In genomic region chr1:37060856-37061255, GRCm38 (mm10) we compare ENCODE assay signal across 33 mouse cellular contexts. TPM values are rescaled to one million over a fixed set of nuclear protein-coding genes. Genes with fewer than 3 reads are reported as not detected.
DNase-seq lines count a peak whose midpoint lies in the region; ATAC-seq and TF ChIP-seq lines count a peak whose summit lies in the region.
"Had no signal": no experiment of that assay in that cellular context is flagged by ENCODE, and none has a peak within 500 bp of the region (broad histone marks: within the 10 kb centered on the region; RNA-seq: fewer than 3 reads in every experiment).

No protein-coding gene starts in this region.

- ATAC-seq in forebrain, embryonic 15.5 days (replicated peaks): no peak
- ATAC-seq in intestine, embryonic 14.5 days (replicated peaks; ENCODE audit: low FRiP score, low TSS enrichment, low read depth): no peak
- no peak for ATAC-seq in intestine, postnatal 0 days
- no peak; the same call in 1 of the 2 replicates for ATAC-seq in intestine, embryonic 15.5 days
- ATAC-seq in monocyte, adult 5-6 weeks (replicated peaks; ENCODE audit: insufficient number of reproducible peaks, low FRiP score, low TSS enrichment, poor library complexity, severe bottlenecking): no peak
- ATAC-seq: liver, embryonic 12.5 days; lung, postnatal 0 days had no signal

- WGBS in forebrain, embryonic 15.5 days: 60% methylated on average over 5 of the region's 5 CpGs
- whole genome bisulfite sequencing in forebrain, embryonic 10.5 days: 86% methylated on average over 5 of the region's 5 CpGs
- 49% methylated on average over 5 of the region's 5 CpGs for WGBS in intestine, embryonic 14.5 days
- 71% methylated on average over 5 of the region's 5 CpGs for WGBS in intestine, postnatal 0 days
- WGBS in intestine, embryonic 15.5 days: 58% methylated on average over 5 of the region's 5 CpGs

- H3K4me1 ChIP-seq in forebrain, embryonic 15.5 days: peaks cover 11% of the 10 kb centered on the region
- H3K4me1 ChIP-seq in forebrain, embryonic 10.5 days: no peaks in the 10 kb centered on the region
- H3K4me1 ChIP-seq in intestine, embryonic 14.5 days (replicated peaks; ENCODE audit: control insufficient read depth, insufficient read depth, low read length): 0 out of 2 replicates have a peak, but pooled peaks cover 2% of the 10 kb centered on the region
- H3K4me1 ChIP-seq in intestine, postnatal 0 days (replicated peaks; ENCODE audit: control insufficient read depth, insufficient read depth, low read length): no peaks in the 10 kb centered on the region
- 0 out of 2 replicates have a peak, but pooled peaks cover 2% of the 10 kb centered on the region for H3K4me1 ChIP-seq in intestine, embryonic 15.5 days (replicated peaks)
- H3K4me1 ChIP-seq: heart, embryonic 13.5 days; hindbrain, embryonic 15.5 days; liver, embryonic 12.5 days had no signal

- no peak for TF ChIP-seq CTCF in intestine, postnatal 0 days (IDR thresholded peaks at IDR 0.05; ENCODE audit: low read depth)

- H3K27ac ChIP-seq in forebrain, embryonic 15.5 days (replicated peaks): peak overlapping the region; percentile 37; the same call in 1 of the 2 replicates
- H3K27ac ChIP-seq in forebrain, embryonic 10.5 days: no peak overlapping the region
- peak overlapping the region; percentile 6; the same call in 1 of the 2 replicates for H3K27ac ChIP-seq in intestine, embryonic 14.5 days (ENCODE audit: low read depth)
- H3K27ac ChIP-seq in intestine, postnatal 0 days (ENCODE audit: low read depth, low read length): no peak overlapping the region
- 0 out of 2 replicates have a peak overlapping the region, but pooled peaks have one; percentile 1 for H3K27ac ChIP-seq in intestine, embryonic 15.5 days
- H3K27ac ChIP-seq: embryonic facial prominence, embryonic 13.5 days; heart, adult 2 months; heart, embryonic 13.5 days; hindbrain, embryonic 15.5 days; layer of hippocampus, adult 2 months; left cerebral cortex, adult 2 months; limb, embryonic 13.5 days; liver, embryonic 12.5 days had no signal

- H3K36me3 ChIP-seq in forebrain, embryonic 15.5 days: no peaks in the 10 kb centered on the region
- no peaks in the 10 kb centered on the region for H3K36me3 ChIP-seq in forebrain, embryonic 10.5 days (replicated peaks)
- no peaks in the 10 kb centered on the region for H3K36me3 ChIP-seq in intestine, embryonic 14.5 days (ENCODE audit: control insufficient read depth, insufficient read depth, low read length)
- H3K36me3 ChIP-seq in intestine, postnatal 0 days (ENCODE audit: control insufficient read depth, insufficient read depth): no peaks in the 10 kb centered on the region
- no peaks in the 10 kb centered on the region for H3K36me3 ChIP-seq in intestine, embryonic 15.5 days
- H3K36me3 ChIP-seq: embryonic facial prominence, embryonic 13.5 days; G1E; heart, embryonic 13.5 days; hindbrain, embryonic 15.5 days; limb, embryonic 13.5 days; liver, embryonic 12.5 days had no signal

- no peak overlapping the region for H3K9ac ChIP-seq in forebrain, embryonic 15.5 days (replicated peaks)
- no peak overlapping the region for H3K9ac ChIP-seq in intestine, embryonic 14.5 days (ENCODE audit: low read length)
- no peak overlapping the region for H3K9ac ChIP-seq in intestine, postnatal 0 days (ENCODE audit: low read depth, low read length)
- H3K9ac ChIP-seq in intestine, embryonic 15.5 days: no peak overlapping the region
- H3K9ac ChIP-seq: embryonic facial prominence, embryonic 13.5 days; heart, embryonic 13.5 days; hindbrain, embryonic 15.5 days; limb, embryonic 13.5 days; liver, embryonic 12.5 days had no signal

- no peaks in the 10 kb centered on the region for H3K27me3 ChIP-seq in forebrain, embryonic 15.5 days
- H3K27me3 ChIP-seq in forebrain, embryonic 10.5 days (ENCODE audit: poor library complexity, severe bottlenecking): no peaks in the 10 kb centered on the region
- no peaks in the 10 kb centered on the region for H3K27me3 ChIP-seq in intestine, embryonic 14.5 days (replicated peaks; ENCODE audit: control insufficient read depth, insufficient read depth, low read length)
- H3K27me3 ChIP-seq in intestine, postnatal 0 days (replicated peaks; ENCODE audit: control insufficient read depth, insufficient read depth, low read length): no peaks in the 10 kb centered on the region
- no peaks in the 10 kb centered on the region for H3K27me3 ChIP-seq in intestine, embryonic 15.5 days (replicated peaks)
- H3K27me3 ChIP-seq: embryonic facial prominence, embryonic 13.5 days; heart, embryonic 13.5 days; hindbrain, embryonic 15.5 days; limb, embryonic 13.5 days; liver, embryonic 12.5 days had no signal

- H3K4me2 ChIP-seq in forebrain, embryonic 15.5 days (replicated peaks): no peak overlapping the region
- no peak overlapping the region for H3K4me2 ChIP-seq in intestine, embryonic 14.5 days (ENCODE audit: low read length)
- H3K4me2 ChIP-seq in intestine, postnatal 0 days (replicated peaks; ENCODE audit: low read depth): no peak overlapping the region
- H3K4me2 ChIP-seq in intestine, embryonic 15.5 days (replicated peaks): no peak overlapping the region
- H3K4me2 ChIP-seq: embryonic facial prominence, embryonic 13.5 days; heart, embryonic 13.5 days; hindbrain, embryonic 15.5 days; limb, embryonic 13.5 days; liver, embryonic 12.5 days had no signal

- H3K4me3 ChIP-seq in forebrain, embryonic 15.5 days: no peak overlapping the region
- no peak overlapping the region for H3K4me3 ChIP-seq in forebrain, embryonic 10.5 days
- no peak overlapping the region for H3K4me3 ChIP-seq in intestine, embryonic 14.5 days (ENCODE audit: low read depth, low read length)
- no peak overlapping the region for H3K4me3 ChIP-seq in intestine, postnatal 0 days (ENCODE audit: low read depth, low read length)
- H3K4me3 ChIP-seq in intestine, embryonic 15.5 days (replicated peaks): no peak overlapping the region
- H3K4me3 ChIP-seq: embryonic facial prominence, embryonic 13.5 days; erythroblast, embryonic 14.5 days; heart, adult 2 months; heart, embryonic 13.5 days; hindbrain, embryonic 15.5 days; layer of hippocampus, adult 2 months; left cerebral cortex, adult 2 months; limb, embryonic 13.5 days; liver, embryonic 12.5 days had no signal

- DNase-seq in forebrain, embryonic 10.5 days (ENCODE audit: extremely low spot score, low spot score): no peak
- DNase-seq in intestine, embryonic 14.5 days (ENCODE audit: low spot score): no peak
- peak; percentile 46 for DNase-seq in R1 (ENCODE audit: low read depth, low spot score)
- no peak for DNase-seq in kidney, adult 18-20 months
- DNase-seq: adrenal gland, postnatal 10 days; cerebellum, adult 11 months; cerebellum, adult 9-11 months; embryo, embryonic 11 days; gastrocnemius, postnatal 36 days; heart, adult 2 months; heart, postnatal 10 days; kidney, adult 11 months; kidney, postnatal 36 days; lung, adult 18-20 months; retina, postnatal 1 day; right cerebral cortex, postnatal 14 days; thymus, adult 18-20 months; thymus, postnatal 36 days had no signal

- no peaks in the 10 kb centered on the region for H3K9me3 ChIP-seq in forebrain, embryonic 15.5 days
- H3K9me3 ChIP-seq in forebrain, embryonic 10.5 days: no peaks in the 10 kb centered on the region
- no peaks in the 10 kb centered on the region for H3K9me3 ChIP-seq in intestine, embryonic 14.5 days (ENCODE audit: control insufficient read depth, low read length)
- no peaks in the 10 kb centered on the region for H3K9me3 ChIP-seq in intestine, postnatal 0 days (ENCODE audit: control insufficient read depth)
- H3K9me3 ChIP-seq in intestine, embryonic 15.5 days: no peaks in the 10 kb centered on the region
- H3K9me3 ChIP-seq: embryonic facial prominence, embryonic 13.5 days; G1E; heart, embryonic 13.5 days; hindbrain, embryonic 15.5 days; limb, embryonic 13.5 days; liver, embryonic 12.5 days had no signal

RNA-seq across cellular contexts. Expression of gene Vwa3b, which starts 34.5 kb away (rescaled TPM):
- polyA plus RNA-seq in forebrain, embryonic 15.5 days (2015; fragmentation: Nextera tagmentation; extraction: Ambion mirVana): 1.0 and 1.4 TPM in 2 replicates
- polyA plus RNA-seq in forebrain, embryonic 10.5 days (2016; fragmentation: Nextera tagmentation; extraction: Ambion mirVana): 0.16 TPM in 1 of 2 replicates, not detected in the other
- polyA plus RNA-seq in intestine, embryonic 14.5 days (2014; fragmentation: Nextera tagmentation; extraction: Ambion mirVana): 0.93 and 2.8 TPM in 2 replicates
- polyA plus RNA-seq in intestine, postnatal 0 days (2015; fragmentation: Nextera tagmentation; extraction: Ambion mirVana): 1.1 and 1.2 TPM in 2 replicates
- polyA plus RNA-seq in intestine, embryonic 15.5 days (2015; fragmentation: Nextera tagmentation; extraction: Ambion mirVana): 1.7 and 1.9 TPM in 2 replicates
- total RNA-seq in monocyte, adult 5-6 weeks (2017): 0.96 to 1.6 TPM in 2 of 3 replicates, not detected in the other
- total RNA-seq: hematopoietic stem cell, adult 5-6 weeks had no signal
- polyA plus RNA-seq: erythroblast, embryonic 14.5 days; G1E; liver, embryonic 12.5 days had no signal

Comparison
In these comparisons a context has a peak if more than half of its experiments do, and no peak if none do; other contexts are left out.
1. H3K27ac ChIP-seq: peak in forebrain, embryonic 15.5 days (single experiment), intestine, embryonic 14.5 days (single experiment) and intestine, embryonic 15.5 days (single experiment); none in forebrain, embryonic 10.5 days (single experiment) and intestine, postnatal 0 days (single experiment).